Mouse (Mus musculus) CH12.LX (cell line): Measurements from ENCODE around the gene Gfpt1.

ENCODE experiments used
- BHLHE40 ChIP-seq: IDR thresholded peaks from 2 replicates; pipeline ENCODE4 v1.6.1; 2011; ENCODE audit warnings: mild to moderate bottlenecking, low read depth, low read length, improper control_type of control experiment
- E2F4 ChIP-seq: IDR thresholded peaks from 2 replicates; pipeline ENCODE4 v1.6.1; 2011; ENCODE audit warnings: low read depth, low read length, improper control_type of control experiment; ENCODE audit not compliant: insufficient replicate concordance
- EP300 ChIP-seq: IDR thresholded peaks from 2 replicates; pipeline ENCODE4 v1.6.1; 2011; ENCODE audit warnings: low read length, improper control_type of control experiment
- GABPA ChIP-seq: IDR thresholded peaks from 2 replicates; pipeline ENCODE4 v1.6.1; 2012; ENCODE audit warnings: low read depth, low read length, improper control_type of control experiment, inconsistent platforms; ENCODE audit not compliant: insufficient replicate concordance
- HCFC1 ChIP-seq: IDR thresholded peaks from 2 replicates; pipeline ENCODE4 v1.6.1; 2012; ENCODE audit warnings: low read depth, mild to moderate bottlenecking, inconsistent platforms, low read length, improper control_type of control experiment
- KAT2A ChIP-seq: IDR thresholded peaks from 2 replicates; pipeline ENCODE4 v1.6.1; 2012; ENCODE audit warnings: low read length, improper control_type of control experiment, inconsistent platforms; ENCODE audit not compliant: insufficient replicate concordance
- MYC ChIP-seq: IDR thresholded peaks from 2 replicates; pipeline ENCODE4 v1.6.1; 2011; ENCODE audit warnings: low read depth, mild to moderate bottlenecking, improper control_type of control experiment, low read length
- POLR2A ChIP-seq: IDR thresholded peaks from 2 replicates; pipeline ENCODE4 v1.6.1; 2011; ENCODE audit warnings: low read depth, mild to moderate bottlenecking, improper control_type of control experiment, low read length
- TCF12 ChIP-seq: IDR thresholded peaks from 2 replicates; pipeline ENCODE4 v1.6.1; 2014; ENCODE audit warnings: low read depth, mild to moderate bottlenecking, inconsistent platforms, low read length, improper control_type of control experiment
- UBTF ChIP-seq: IDR thresholded peaks from 2 replicates; pipeline ENCODE4 v1.6.1; 2012; ENCODE audit warnings: low read depth, mild to moderate bottlenecking, inconsistent platforms, low read length, improper control_type of control experiment, moderate library complexity
- USF2 ChIP-seq: conservative IDR thresholded peaks from 2 replicates; pipeline ENCODE4 v1.6.1; 2011; ENCODE audit warnings: low read depth, low read length, improper control_type of control experiment
- ZC3H11A ChIP-seq: IDR thresholded peaks from 2 replicates; pipeline ENCODE4 v1.6.1; 2012; ENCODE audit warnings: low read depth, mild to moderate bottlenecking, inconsistent platforms, low read length, improper control_type of control experiment
- ZKSCAN1 ChIP-seq: IDR thresholded peaks from 2 replicates; pipeline ENCODE4 v1.6.1; 2012; ENCODE audit warnings: low read depth, inconsistent platforms, low read length, improper control_type of control experiment, borderline replicate concordance
- ZNF384 ChIP-seq: IDR thresholded peaks from 2 replicates; pipeline ENCODE4 v1.6.1; 2012; ENCODE audit warnings: low read depth, low read length, improper control_type of control experiment, inconsistent platforms

- TF ChIP-seq EP300 (no peak), ZKSCAN1 (no peak), HCFC1 (no peak), GABPA (no peak), UBTF (no peak), BHLHE40 (no peak), USF2 (no peak), KAT2A (no peak), ZNF384 (no peak), POLR2A (no peak), E2F4 (no peak), TCF12 (no peak), MYC (no peak), ZC3H11A (no peak)
These were observed 1.7 kb upstream of the Gfpt1 start for GRCm38 (mm10) chr6:87040971-87041370.
